Mouse (Mus musculus): ENCODE measurements around the gene Xylb. TPM values are rescaled to one million over a fixed set of nuclear protein-coding genes. Genes with fewer than 3 reads are reported as not detected.

The Xylb gene
- polyA plus RNA-seq, 1 experiment = 5.3 TPM

- no peak for DNase-seq
- TF ChIP-seq CTCF (IDR thresholded peaks at IDR 0.05; ENCODE audit: borderline replicate concordance, control insufficient read depth, extremely low read depth, insufficient read depth, low read length, poor library complexity) (no peak), POLR2A (IDR thresholded peaks at IDR 0.05; ENCODE audit: control insufficient read depth, extremely low read depth, insufficient read depth, low read length, poor library complexity) (no peak)
- WGBS = under 1% methylated on average over 59 of the region's 59 CpGs
- Histone ChIP-seq H3K27me3 (ENCODE audit: control insufficient read depth, insufficient read depth, low read length) (no peaks in the 10 kb centered on the region), H3K27ac (ENCODE audit: control insufficient read depth, insufficient read depth, low read length) (no peak overlapping the region), H3K4me1 (replicated peaks; ENCODE audit: control insufficient read depth, insufficient read depth, low read length) (peaks cover 9% of the 10 kb centered on the region), H3K4me3 (ENCODE audit: control insufficient read depth, insufficient read depth, low read length) (peak overlapping the region; percentile 52), H3K36me3 (ENCODE audit: control insufficient read depth, insufficient read depth, low read length) (no peaks in the 10 kb centered on the region)
Measured at GRCm38 (mm10) chr9:119321392-119322229, 35.6 kb upstream of the Xylb start.

GRCm38 (mm10) chr9:119322289-119323259 is 34.6 kb upstream of the Xylb start, which contains the start of gene Oxsr1:
TSS of gene Oxsr1 (minus strand) at chr9:119322427.
- Histone ChIP-seq H3K27ac (ENCODE audit: control insufficient read depth, insufficient read depth, low read length) (peak within 1 kb of the TSS; percentile 83), H3K27me3 (ENCODE audit: control insufficient read depth, insufficient read depth, low read length) (no peaks in the 10 kb centered on the region), H3K36me3 (ENCODE audit: control insufficient read depth, insufficient read depth, low read length) (no peaks in the 10 kb centered on the region), H3K4me3 (ENCODE audit: control insufficient read depth, insufficient read depth, low read length) (peak within 1 kb of the TSS; percentile 52), H3K4me1 (replicated peaks; ENCODE audit: control insufficient read depth, insufficient read depth, low read length) (peaks cover 9% of the 10 kb centered on the region)
- DNase-seq = peak; percentile 98
- WGBS = under 1% methylated on average over 76 of the region's 76 CpGs
- TF ChIP-seq CTCF (IDR thresholded peaks at IDR 0.05; ENCODE audit: borderline replicate concordance, control insufficient read depth, extremely low read depth, insufficient read depth, low read length, poor library complexity) (0 out of 2 replicates have a peak, but pooled peaks have one; percentile 42), POLR2A (IDR thresholded peaks at IDR 0.05; ENCODE audit: control insufficient read depth, extremely low read depth, insufficient read depth, low read length, poor library complexity) (peak; percentile 53)

- no peak for TF ChIP-seq POLR2A (IDR thresholded peaks at IDR 0.05; ENCODE audit: control insufficient read depth, extremely low read depth, insufficient read depth, low read length, poor library complexity)
- TF ChIP-seq CTCF (IDR thresholded peaks at IDR 0.05; ENCODE audit: borderline replicate concordance, control insufficient read depth, extremely low read depth, insufficient read depth, low read length, poor library complexity) = no peak
- no peak for DNase-seq
- WGBS = 7% methylated on average over 9 of the region's 9 CpGs
Measured at GRCm38 (mm10) chr9:119323260-119323645, 33.9 kb upstream of the Xylb start.

GRCm38 (mm10) chr9:119324130-119324529 is 33.1 kb upstream of the Xylb start:
- Histone ChIP-seq H3K4me1 (replicated peaks; ENCODE audit: control insufficient read depth, insufficient read depth, low read length) (peaks cover 9% of the 10 kb centered on the region), H3K27me3 (ENCODE audit: control insufficient read depth, insufficient read depth, low read length) (no peaks in the 10 kb centered on the region), H3K36me3 (ENCODE audit: control insufficient read depth, insufficient read depth, low read length) (no peaks in the 10 kb centered on the region), H3K4me3 (ENCODE audit: control insufficient read depth, insufficient read depth, low read length) (no peak overlapping the region), H3K27ac (ENCODE audit: control insufficient read depth, insufficient read depth, low read length) (no peak overlapping the region)
- no peak for DNase-seq
- TF ChIP-seq POLR2A (IDR thresholded peaks at IDR 0.05; ENCODE audit: control insufficient read depth, extremely low read depth, insufficient read depth, low read length, poor library complexity) = no peak
- no peak for TF ChIP-seq CTCF (IDR thresholded peaks at IDR 0.05; ENCODE audit: borderline replicate concordance, control insufficient read depth, extremely low read depth, insufficient read depth, low read length, poor library complexity)
- WGBS = 49% methylated on average over 1 of the region's 1 CpGs

More at GRCm38 (mm10) chr9:119323260-119323645, 33.9 kb upstream of the Xylb start:
- Histone ChIP-seq H3K27me3 (ENCODE audit: control insufficient read depth, insufficient read depth, low read length) (no peaks in the 10 kb centered on the region), H3K36me3 (ENCODE audit: control insufficient read depth, insufficient read depth, low read length) (no peaks in the 10 kb centered on the region), H3K27ac (ENCODE audit: control insufficient read depth, insufficient read depth, low read length) (peak overlapping the region; percentile 83), H3K4me3 (ENCODE audit: control insufficient read depth, insufficient read depth, low read length) (peak overlapping the region; percentile 52), H3K4me1 (replicated peaks; ENCODE audit: control insufficient read depth, insufficient read depth, low read length) (peaks cover 9% of the 10 kb centered on the region)

DNA sequence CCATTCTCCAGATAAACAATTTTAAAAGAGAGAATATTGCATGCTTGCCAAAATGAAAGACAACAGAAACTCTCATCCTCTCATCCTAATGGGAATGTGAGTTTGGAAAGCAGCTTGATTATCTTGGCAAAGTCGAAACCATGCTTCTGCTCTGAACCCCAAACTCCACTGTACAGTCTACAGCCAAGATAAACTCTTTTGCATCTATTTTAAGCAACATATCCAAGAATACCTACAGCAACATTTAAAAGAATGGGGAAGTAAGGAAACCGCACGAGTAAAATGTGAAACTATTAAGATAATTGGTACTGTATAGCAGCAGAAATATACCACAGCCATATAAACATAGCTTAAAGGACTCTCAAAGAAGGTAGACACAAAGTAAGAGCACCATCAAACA is 28.7 kb upstream of the Xylb start:
- TF ChIP-seq POLR2A (IDR thresholded peaks at IDR 0.05; ENCODE audit: control insufficient read depth, extremely low read depth, insufficient read depth, low read length, poor library complexity) (no peak), CTCF (IDR thresholded peaks at IDR 0.05; ENCODE audit: borderline replicate concordance, control insufficient read depth, extremely low read depth, insufficient read depth, low read length, poor library complexity) (no peak)
- Histone ChIP-seq H3K4me1 (replicated peaks; ENCODE audit: control insufficient read depth, insufficient read depth, low read length) (no peaks in the 10 kb centered on the region; the same call in 1 of the 2 replicates), H3K27ac (ENCODE audit: control insufficient read depth, insufficient read depth, low read length) (no peak overlapping the region), H3K4me3 (ENCODE audit: control insufficient read depth, insufficient read depth, low read length) (no peak overlapping the region), H3K27me3 (ENCODE audit: control insufficient read depth, insufficient read depth, low read length) (no peaks in the 10 kb centered on the region), H3K36me3 (ENCODE audit: control insufficient read depth, insufficient read depth, low read length) (no peaks in the 10 kb centered on the region)
- WGBS = 15% methylated on average over 3 of the region's 3 CpGs
- no peak for DNase-seq
